Mouse (Mus musculus) spleen, adult 2 months (tissue): ENCODE measurements around the gene Pls3.

Experiments
- CTCF ChIP-seq: fragments of 200-500 bp; IDR thresholded peaks from 2 replicates; pipeline ENCODE4 v1.5.1; 2011; ENCODE audit warnings: mild to moderate bottlenecking, inconsistent platforms; ENCODE audit not compliant: insufficient read depth, insufficient read length, insufficient replicate concordance; ENCODE audit errors: extremely low read depth
- POLR2A ChIP-seq: fragments of 200-500 bp; IDR thresholded peaks from 2 replicates; pipeline ENCODE4 v1.6.1; 2011; ENCODE audit warnings: low read depth, low read length, inconsistent platforms

GRCm38 (mm10) chrX:75842835-75843234 is 32.1 kb downstream of the Pls3 start:
- TF ChIP-seq CTCF = no peak
- no peak for TF ChIP-seq POLR2A
